Mouse (Mus musculus): Measurements from ENCODE around the gene Spats1.
"Not testable (repeated sequence)": the region's sequence is repeated elsewhere in the genome, so short reads cannot be mapped to it uniquely, and the experiment has no call there.

Spats1 gene

DNA sequence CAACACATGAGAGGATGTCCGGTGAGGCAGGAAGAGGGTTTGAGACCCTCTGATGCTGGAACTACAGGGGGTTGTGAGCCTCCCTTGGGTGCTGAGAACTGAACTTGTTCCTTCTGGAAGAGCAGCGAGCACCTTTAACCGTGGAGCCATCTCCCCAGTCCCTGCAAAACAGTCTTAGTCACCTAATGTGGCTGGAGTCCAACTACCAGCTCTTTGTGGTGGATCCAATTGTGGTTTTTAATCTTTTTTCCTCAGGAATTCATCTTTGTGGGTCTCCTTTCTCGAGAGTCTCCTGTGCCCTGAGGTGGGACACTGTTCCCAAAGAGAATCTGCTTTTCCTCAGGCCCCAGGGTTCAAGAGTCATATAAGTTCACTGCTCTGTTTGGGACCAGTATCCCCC lies 29.3 kb downstream of the Spats1 start:
- no peak for DNase-seq

DNA sequence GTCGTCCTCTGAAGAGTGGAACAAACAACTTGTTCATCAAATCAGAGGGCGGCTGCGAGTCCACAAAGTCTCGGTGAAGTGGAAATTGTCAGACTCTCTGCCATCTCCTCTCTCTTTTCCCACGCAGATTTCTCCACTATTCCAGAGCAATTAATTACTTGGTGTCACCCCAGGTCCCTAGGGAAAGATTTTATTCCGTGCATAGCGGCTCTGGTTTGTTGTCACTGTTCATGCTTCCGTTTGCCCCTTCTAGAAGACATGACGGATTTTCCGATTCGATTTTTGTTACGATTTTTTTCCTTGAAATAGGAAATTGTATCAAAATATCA lies 41.0 kb downstream of the Spats1 start:
- DNase-seq: no peak

DNA sequence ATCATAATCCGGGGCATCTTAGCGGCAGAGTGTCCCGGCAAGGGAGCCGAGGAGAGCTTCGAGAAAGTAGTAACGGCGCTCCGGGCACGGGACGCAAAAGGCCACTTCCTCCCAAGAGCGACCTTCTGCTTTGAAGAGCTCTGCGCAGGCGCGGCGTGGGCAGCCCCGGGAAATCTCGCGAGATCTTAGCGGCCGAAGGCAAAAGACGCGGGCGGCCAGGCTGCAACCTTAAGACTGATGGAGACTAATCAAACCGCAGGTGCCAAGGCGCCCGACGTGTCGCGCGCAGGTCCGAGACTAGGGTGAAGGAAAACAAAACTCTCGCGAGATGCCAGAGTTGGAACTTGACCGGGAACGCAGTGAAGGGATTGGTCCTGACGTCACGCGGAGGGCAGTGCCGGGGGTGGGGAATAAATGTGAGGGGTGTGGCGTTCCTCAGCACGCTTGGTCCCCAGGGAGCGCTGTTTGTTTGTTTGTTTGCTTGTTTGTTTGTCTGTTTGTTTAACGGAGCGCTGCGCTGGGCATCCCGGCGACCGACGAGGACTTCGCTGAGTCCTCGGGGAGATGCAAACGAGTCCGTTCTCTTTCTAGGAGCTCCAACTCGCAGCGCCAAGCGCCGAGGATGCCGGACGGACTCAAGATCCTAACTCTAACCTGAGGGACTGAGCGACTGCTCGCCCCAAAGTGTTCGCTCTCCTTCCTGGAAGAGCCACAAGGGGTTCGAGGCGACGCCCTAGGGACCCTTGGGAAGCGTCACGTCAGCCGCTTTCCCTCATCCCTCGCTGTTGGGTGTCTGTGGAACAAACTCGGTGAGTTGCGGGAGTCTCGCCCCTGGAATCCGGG lies 41.6 kb downstream of the Spats1 start, which contains the start of gene Cdc5l:
Cdc5l (minus strand) TSS at position 319 of the 843 bp plus-strand sequence.
- peak; percentile 98 for DNase-seq

DNA sequence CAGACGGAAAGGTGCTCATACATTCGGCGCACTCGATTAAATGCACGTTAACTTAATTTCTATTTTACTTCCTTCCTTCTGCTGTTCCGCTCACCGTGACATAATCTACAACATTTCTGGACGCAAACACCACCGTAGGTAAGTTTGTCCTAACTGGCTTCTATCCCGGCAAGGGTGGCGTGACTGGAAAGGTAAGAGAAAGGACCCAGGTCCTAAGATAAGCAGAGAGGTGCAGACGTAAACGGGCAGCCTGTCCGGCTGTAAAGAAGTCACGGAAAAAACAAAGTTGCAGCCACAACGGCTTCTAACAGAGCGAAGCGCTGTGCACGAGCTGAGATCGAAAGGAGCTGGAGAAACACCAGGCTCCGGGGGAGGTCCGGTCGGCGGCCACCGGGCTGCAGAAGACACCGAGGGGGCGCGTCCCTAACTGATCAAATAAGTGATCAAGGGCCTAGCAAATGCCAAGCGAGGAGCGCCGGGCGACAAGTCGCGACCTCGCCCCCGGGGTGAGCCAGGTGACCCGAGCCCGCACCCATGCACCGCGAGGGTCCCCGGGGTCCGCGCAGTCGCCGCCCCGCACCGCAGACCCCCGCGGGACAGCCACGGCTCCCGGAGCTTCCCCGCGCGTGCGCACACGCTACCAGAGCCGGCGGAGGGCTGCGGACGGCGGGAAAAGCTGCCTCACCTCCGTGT lies 42.4 kb downstream of the Spats1 start:
- no peak for DNase-seq

DNA sequence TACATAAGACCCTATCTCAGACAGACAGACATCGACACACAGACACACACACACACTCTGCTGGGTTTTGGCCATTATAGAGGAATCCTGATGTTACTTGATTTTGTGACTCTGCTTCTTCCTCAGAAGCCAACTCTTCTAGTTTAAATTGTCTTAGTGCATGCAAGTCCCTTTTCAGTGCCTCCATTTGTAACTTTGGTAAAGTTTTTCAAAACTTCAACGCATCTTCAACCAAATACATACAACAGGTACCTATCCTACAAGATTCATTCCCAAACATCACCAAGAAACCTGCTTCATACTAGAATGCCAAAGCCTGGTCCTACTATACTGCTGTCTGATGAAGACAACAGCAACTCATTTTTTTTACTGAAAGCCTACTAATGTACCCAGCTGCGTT lies 43.2 kb downstream of the Spats1 start:
- DNase-seq: no peak

DNA sequence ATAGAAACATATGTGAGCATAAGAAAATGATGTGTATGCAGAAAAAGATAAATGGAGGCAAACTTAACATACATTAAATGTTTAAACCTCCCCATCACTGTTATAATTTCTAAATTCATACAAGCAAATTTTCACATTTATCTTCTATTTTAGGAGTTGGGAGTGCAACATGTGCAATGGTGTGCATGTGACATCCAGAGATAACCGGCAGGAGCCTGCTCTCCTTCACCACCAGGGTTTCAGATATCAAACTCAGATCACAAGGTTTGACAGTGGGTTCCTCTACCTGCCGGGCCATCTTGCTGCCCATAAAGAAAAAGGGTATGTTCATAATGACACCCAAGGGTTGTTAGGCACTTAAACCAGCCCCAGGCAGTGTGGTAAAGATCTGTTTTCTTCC lies 57.8 kb downstream of the Spats1 start:
- DNase-seq: no peak

DNA sequence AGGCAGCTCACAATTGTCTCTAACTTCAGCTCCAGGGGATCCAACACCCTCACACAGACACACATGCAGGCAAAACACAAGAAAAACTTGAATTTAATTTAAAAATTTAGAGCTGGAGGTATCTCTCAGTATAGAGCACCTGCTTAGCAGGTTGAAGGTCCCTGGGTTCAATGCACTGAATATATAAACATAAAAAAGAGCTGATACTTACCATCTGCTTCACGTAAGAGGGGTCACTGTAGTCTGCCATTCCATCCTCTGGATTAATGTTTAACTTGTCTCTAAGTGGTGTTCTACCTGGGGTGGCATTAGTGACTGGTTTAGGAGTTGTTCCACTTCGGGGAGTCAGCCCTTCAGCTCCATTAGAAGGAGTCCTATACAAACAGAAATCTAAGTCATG lies 63.6 kb downstream of the Spats1 start:
- not testable (repeated sequence) for DNase-seq

DNA sequence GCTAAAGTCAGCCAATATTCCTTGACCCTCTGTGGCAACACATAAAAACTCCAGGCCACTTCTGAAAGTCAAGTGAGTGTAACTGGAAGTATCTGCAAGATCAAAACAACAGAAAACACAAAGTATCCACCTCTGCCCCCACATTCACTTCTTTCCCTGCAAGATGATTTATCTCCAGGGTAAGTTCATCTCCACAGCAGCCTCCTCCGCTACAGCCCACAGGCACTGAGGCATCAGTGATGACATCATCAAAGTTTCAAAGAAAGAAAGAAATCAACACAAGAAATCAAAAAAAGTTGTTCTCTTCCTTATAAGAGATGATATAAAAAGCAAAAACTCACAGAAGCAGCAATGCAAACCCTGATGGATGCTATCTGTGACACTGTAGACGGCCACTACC lies 66.5 kb downstream of the Spats1 start:
- no peak for DNase-seq

DNA sequence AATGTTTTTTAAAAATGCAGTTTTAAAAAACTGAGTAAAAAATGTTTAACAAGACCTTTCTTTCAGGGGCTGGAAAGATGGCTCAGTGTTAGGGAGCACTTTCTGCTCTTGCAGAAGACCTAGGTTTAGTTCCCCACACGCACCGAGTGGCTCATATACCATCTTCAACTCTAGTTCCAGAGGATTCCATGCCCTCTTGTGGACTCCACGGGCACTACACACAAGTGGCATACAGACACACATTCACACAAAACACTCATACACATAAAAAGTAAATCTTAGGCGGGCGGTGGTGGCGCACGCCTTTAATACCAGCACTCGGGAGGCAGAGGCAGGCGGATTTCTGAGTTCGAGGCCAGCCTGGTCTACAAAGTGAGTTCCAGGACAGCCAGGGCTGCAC lies 68.9 kb downstream of the Spats1 start:
- no peak for DNase-seq

DNA sequence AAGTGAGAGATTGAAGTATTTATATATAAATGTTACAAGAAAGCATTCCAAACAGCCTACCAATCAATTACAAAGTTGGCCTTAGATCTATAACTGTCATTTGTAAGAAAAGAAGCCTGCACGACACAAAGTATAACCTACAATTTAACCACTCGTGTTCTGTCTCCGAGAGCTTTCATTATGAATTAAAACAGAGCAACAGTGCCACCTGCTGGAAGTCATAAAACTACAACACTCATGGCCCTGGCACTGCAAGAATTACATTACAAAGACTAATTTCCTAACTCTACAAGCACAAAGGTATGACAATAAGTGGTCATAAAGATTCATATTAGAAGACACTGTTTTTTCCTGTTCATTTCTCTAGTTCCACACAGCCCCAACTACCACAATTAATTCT lies 72.0 kb downstream of the Spats1 start:
- peak; percentile 16 to 60 for DNase-seq

DNA sequence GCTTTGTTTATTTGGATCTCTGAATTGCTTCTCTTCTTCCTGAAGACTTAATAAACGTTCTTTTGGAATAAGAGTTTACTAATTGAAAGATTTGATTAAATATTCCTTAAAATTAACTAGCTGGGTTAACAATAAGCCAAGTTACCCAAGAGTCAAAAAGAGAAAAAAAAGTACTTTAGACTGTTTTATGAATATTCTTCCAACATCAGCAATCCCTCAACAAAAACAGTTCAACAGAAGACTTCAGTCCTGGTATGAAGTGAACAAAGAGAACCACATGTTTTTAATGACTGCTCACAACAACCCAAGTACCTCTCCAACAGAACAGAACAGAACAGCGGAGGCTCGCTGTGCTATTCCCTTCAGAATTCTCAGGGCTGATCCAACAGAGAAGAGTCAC lies 72.6 kb downstream of the Spats1 start:
- DNase-seq: no peak

DNA sequence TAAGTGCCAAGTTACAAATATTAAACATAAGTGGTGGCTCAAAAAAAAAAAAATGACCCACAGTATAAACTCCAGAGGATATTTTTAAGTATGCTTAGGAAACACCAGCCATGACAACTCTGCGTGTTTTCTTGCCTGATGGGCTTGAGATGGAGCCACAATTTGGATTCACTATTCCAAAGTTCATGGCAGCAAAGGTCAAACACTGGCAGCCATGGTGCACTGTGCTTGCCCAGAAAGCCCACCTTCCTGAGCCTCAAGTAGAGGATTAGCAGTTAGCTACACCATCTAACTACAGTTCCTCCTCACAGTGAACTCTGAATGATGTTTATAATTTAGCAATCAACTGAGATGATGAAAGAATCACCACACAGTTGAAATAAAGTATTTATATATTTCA lies 73.1 kb downstream of the Spats1 start:
- no peak for DNase-seq

DNA sequence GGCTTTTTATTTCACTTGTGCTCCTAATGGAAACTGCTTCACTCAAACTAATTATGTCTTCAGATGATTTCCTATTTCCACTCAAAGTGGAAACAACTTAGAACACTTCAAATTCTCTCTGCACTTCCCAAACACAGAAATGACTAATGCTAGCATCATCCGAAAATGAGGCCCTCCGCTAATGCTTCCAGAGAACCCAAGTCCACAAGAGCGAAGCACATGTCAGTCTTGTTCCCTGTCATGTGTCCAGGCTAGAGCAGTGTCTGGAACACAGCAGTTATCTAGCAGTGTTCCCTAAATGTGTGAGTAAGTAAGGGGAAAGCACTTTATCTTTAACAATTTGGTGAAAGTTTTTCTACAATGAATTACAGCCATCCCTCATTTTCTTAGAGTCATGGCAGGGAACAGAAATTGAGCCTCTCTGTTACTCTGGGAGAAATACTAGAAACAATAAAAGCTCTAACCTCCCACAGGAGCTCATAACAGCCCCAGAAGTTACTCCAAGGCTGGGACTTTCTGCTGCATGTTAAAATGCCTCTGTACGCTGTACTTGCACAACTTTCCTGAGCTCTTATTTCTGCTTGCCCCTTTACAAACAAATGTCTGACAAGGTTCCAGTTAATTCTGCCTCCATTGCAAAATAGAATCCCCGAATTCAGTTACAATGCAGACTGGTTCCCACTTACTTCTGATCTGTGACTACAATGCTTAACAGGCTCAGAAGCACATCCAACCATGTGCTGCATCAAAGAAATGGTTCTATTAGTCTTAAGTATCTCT lies 73.9 kb downstream of the Spats1 start:
- DNase-seq: no peak

DNA sequence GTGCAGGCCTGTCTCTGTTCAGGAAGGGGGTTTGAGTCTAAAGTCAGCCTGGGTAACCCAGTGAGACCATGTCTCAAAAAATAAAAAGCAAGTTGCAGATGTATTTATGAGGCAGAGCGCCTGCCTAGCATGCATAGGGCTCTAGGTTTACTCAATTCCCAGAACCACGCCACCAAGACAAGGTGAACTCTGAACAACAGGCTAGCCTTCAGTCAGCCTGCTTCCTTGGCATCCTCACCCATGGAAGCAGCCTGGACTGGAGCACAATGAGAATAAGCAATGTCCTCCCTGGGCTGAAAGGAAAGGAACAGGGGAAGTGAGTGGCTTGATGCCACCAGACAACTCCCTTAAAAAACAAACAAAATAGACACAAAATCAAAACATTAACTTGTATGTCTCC lies 77.2 kb downstream of the Spats1 start:
- no peak for DNase-seq

DNA sequence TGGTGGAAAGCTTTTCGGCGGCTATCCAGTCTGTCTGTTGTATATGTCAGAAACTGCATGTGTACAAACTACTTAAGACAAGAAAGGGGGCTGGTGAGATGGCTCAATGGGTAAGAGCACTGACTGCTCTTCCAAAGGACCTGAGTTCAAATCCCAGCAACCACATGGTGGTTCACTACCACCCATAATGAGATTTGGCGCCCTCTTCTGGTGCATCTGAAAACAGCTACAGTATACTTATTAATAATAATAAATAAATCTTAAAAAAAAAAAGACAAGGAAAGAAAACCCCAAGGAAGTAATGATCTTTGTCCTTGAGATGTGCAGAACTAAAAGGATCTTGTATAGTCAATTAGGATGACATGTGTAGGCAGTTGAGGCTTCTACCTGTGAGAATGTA lies 77.7 kb downstream of the Spats1 start:
- DNase-seq: no peak

DNA sequence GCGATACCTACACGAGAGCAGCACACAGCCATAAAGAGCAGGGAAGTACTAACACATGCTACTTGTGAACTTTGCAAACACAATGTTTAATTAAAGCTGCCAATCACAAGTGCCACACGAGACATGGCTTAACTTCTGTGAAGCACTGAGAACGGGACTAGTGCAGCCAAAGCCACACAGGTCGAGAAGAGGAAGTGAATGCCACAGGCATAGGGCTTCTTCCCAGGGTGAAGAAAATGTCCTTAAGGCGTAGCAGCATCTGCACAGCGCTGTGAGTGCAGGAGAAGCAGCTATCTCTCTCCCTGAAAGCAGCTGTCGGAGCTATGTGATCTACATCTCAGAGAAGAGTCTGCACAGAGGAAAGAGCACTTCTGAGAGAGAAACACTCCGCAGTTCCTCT lies 80.6 kb downstream of the Spats1 start:
- DNase-seq: no peak

DNA sequence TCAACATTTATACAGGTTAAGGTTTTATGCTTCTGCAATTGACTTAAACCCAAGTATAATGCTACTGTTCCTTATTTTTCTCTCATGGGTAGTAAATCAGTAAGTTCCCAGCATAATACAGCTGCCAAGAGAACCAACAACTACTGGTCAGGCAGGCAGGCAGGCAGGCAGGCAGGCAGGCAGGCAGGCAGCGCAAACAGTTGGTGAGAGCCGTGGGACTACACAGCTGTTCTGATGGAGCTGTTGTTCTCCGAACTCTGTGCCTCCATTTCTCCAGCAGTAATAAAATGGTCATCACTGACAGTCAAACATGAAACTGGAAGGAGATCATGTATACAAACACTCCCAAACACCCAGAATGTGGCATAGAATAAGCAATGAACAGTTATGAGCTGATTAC lies 81.5 kb downstream of the Spats1 start:
- DNase-seq: no peak

Data from cerebellum, postnatal 36 days (tissue).